Mouse (Mus musculus): ENCODE measurements at regions not wholly inside any gene's neighbourhood (a gene's known extent, or its start where the extent isn't known, plus 50 kb on each side); places are given as distances from the start of the nearest gene placed in this dataset.

- no peak for TF ChIP-seq HCFC1 (IDR thresholded peaks at IDR 0.05; ENCODE audit: borderline replicate concordance, insufficient read depth, low read length)
- no peak for TF ChIP-seq CHD2 (IDR thresholded peaks at IDR 0.05; ENCODE audit: low read depth, low read length)
These were observed 143.8 kb upstream of the Tmem164 start for GRCm38 (mm10) chrX:142537259-142537963.
